Mouse (Mus musculus): ENCODE data around the gene Gdi1. TPM values are rescaled to one million over a fixed set of nuclear protein-coding genes. Genes with fewer than 3 reads are reported as not detected.

The Gdi1 gene
- polyA plus RNA-seq, 1 experiment from 2014 or later: 131 TPM

DNA sequence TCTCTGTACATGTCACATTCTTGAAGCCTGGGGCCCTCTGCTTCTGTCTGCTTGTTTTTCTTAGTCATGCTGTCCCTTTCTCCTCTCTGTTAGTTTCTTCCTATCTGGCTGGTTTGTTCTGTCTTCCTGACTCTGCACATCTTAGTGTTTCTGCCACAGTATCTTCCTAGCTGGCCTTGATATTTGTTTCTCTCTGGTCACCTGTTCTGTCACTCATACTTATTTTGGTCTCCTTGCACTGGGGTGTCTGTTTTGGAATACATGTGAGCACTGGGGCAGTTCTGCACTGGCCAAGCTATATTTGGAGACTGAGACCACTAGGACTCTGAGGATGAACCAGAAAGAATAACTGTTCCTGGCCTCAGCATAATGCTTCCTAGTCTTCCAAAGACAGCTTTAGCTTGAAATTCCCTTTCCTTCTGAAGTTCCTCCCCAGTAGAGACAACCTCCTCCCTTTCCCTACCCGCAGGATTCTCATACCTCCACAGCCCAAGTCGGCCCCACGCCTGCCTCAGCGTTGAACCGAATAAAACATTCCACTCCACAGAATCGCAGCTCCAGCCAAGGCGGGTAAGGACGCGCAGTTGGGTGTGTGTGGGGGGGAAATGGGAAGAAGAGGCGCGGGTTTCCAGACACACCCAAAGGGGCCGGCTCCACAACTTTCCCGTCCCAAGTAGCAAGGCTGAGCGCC, 23.6 kb upstream of the Gdi1 start:
- peak overlapping the region; percentile 55 for H3K4me3 ChIP-seq (ENCODE audit: low read depth, low read length)
- no peaks in the 10 kb centered on the region for H3K9me3 ChIP-seq (replicated peaks; ENCODE audit: control insufficient read depth, low read length)
- peak overlapping the region; percentile 54 for H3K27ac ChIP-seq (ENCODE audit: low read depth, low read length)
- peak overlapping the region; percentile 79 for H3K4me2 ChIP-seq
- H3K9ac ChIP-seq (ENCODE audit: low read depth, low read length): peak overlapping the region; percentile 62
- peaks cover 2% of the 10 kb centered on the region; the same call in 1 of the 2 replicates for H3K4me1 ChIP-seq (ENCODE audit: control insufficient read depth, insufficient read depth, low read length)
- 16% methylated on average over 14 of the region's 14 CpGs for WGBS (ENCODE audit: insufficient replicate concordance)
- no peaks in the 10 kb centered on the region for H3K27me3 ChIP-seq (ENCODE audit: control insufficient read depth, insufficient read depth, low read length)
- no peak for ATAC-seq (replicated peaks; ENCODE audit: insufficient number of reproducible peaks, low FRiP score, low TSS enrichment)
- no peaks in the 10 kb centered on the region for H3K36me3 ChIP-seq (ENCODE audit: control insufficient read depth, insufficient read depth, low read length)

DNA sequence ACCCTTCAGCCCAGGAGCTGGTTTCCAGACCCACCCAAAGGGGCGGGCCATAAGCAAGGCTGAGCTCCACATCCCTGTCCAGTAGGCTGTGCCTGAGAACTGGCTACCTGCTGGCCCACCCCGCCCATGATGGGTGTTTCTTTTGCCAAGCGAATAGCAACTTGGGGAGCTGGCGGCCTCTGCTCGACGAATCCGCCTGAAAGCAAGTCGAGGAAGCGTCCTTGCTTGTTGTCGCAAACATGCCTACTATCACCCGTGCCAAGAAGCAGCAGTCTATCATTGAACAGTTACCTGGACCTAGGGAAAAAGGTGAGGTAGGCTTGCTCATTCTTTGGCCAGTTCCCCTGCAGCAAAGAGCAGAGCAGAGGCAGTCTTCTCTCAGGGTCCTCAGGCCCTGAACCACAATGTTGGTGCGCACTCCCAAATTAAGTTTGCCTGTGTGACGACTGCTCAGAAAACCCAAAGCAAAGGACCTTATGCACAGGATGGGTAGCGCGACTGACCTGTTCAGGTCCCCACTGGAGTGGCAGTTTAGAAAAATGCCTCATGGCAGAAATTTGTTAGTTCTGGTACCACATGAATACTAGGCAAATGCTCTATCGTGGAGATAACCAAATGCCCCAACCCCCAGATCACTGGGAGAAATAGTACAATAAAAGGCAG, 22.9 kb upstream of the Gdi1 start, which contains the start of the genes Taz and Dnase1l1:
Gene Taz (plus strand): TSS at position 181 of the 663 bp plus-strand sequence.
Gene Dnase1l1 (minus strand): TSS at position 606 of the 663 bp plus-strand sequence.
- Histone ChIP-seq H3K4me2 (peak within 1 kb of the TSS; percentile 79), H3K36me3 (ENCODE audit: control insufficient read depth, insufficient read depth, low read length) (no peaks in the 10 kb centered on the region), H3K9me3 (replicated peaks; ENCODE audit: control insufficient read depth, low read length) (no peaks in the 10 kb centered on the region), H3K4me3 (ENCODE audit: low read depth, low read length) (peak within 1 kb of the TSS; percentile 55), H3K27ac (ENCODE audit: low read depth, low read length) (peak within 1 kb of the TSS; percentile 78), H3K4me1 (ENCODE audit: control insufficient read depth, insufficient read depth, low read length) (peaks cover 2% of the 10 kb centered on the region; the same call in 1 of the 2 replicates), H3K27me3 (ENCODE audit: control insufficient read depth, insufficient read depth, low read length) (no peaks in the 10 kb centered on the region), H3K9ac (ENCODE audit: low read depth, low read length) (peak within 1 kb of the TSS; percentile 73)
- ATAC-seq (replicated peaks; ENCODE audit: insufficient number of reproducible peaks, low FRiP score, low TSS enrichment): peak; percentile 92
- WGBS (ENCODE audit: insufficient replicate concordance): 15% methylated on average over 16 of the region's 16 CpGs

DNA sequence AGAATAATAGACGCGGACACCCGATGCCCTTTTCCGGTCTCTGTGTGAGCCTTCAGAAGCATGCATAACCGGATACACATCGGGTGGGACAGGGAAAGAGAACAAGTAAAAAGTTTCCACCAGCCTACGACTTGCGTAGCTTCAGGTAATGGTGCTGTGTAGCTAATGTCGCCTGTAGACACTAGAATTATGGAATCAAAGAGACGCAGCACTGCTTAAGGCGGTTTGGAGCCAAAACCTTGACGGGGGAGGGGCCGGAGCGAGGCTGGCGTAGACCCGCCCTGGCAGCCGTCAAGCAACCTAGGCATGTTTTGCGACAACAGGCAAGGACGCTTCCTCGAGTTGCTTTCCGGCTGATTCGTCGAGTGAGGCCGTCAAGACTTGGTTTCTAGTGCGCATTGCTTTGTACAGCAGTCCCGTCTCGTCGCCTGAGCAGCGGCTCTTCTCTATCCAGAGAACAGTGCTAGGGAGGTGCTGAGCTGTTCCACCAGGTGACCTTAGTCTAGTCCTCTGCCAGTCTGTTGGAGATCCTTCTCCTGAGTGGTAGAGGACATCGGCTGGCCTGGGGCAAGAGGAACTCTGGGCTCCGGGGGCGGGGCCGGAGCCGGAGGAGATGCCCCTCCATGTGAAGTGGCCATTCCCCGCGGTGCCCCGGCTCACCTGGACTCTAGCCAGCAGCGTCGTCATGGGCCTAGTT, 22.3 kb upstream of the Gdi1 start:
- WGBS (ENCODE audit: insufficient replicate concordance): 16% methylated on average over 39 of the region's 39 CpGs
- H3K27ac ChIP-seq (ENCODE audit: low read depth, low read length): peak overlapping the region; percentile 78

DNA sequence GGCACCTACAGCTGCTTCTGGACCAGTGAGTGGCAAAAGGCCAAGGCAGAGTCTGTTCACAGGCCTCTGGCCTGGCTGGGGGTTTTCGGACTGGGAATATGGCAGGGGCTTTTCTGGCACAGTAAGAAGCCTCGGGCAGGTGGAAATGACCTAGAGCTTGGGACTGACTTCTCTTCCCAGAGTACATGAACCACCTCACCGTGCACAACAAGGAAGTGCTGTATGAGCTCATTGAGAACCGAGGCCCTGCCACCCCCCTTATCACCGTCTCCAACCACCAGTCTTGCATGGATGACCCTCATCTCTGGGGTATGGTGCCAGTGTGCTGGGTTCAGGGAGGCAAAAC, 21.7 kb upstream of the Gdi1 start:
- no peaks in the 10 kb centered on the region for H3K27me3 ChIP-seq (ENCODE audit: control insufficient read depth, insufficient read depth, low read length)
- peak overlapping the region; percentile 55 for H3K4me3 ChIP-seq (ENCODE audit: low read depth, low read length)
- H3K9me3 ChIP-seq (replicated peaks; ENCODE audit: control insufficient read depth, low read length): no peaks in the 10 kb centered on the region
- no peaks in the 10 kb centered on the region for H3K36me3 ChIP-seq (ENCODE audit: control insufficient read depth, insufficient read depth, low read length)
- H3K9ac ChIP-seq (ENCODE audit: low read depth, low read length): peak overlapping the region; percentile 73
- H3K27ac ChIP-seq (ENCODE audit: low read depth, low read length): peak overlapping the region; percentile 78
- WGBS (ENCODE audit: insufficient replicate concordance): 55% methylated on average over 5 of the region's 5 CpGs
- H3K4me2 ChIP-seq: peak overlapping the region; percentile 79
- H3K4me1 ChIP-seq (ENCODE audit: control insufficient read depth, insufficient read depth, low read length): peaks cover 2% of the 10 kb centered on the region; the same call in 1 of the 2 replicates
- ATAC-seq (replicated peaks; ENCODE audit: insufficient number of reproducible peaks, low FRiP score, low TSS enrichment): no peak

More for the DNA sequence above, 22.3 kb upstream of the Gdi1 start:
- ATAC-seq (replicated peaks; ENCODE audit: insufficient number of reproducible peaks, low FRiP score, low TSS enrichment): peak; percentile 40
- Histone ChIP-seq H3K9me3 (replicated peaks; ENCODE audit: control insufficient read depth, low read length) (no peaks in the 10 kb centered on the region), H3K4me3 (ENCODE audit: low read depth, low read length) (peak overlapping the region; percentile 55), H3K4me2 (peak overlapping the region; percentile 79), H3K4me1 (ENCODE audit: control insufficient read depth, insufficient read depth, low read length) (peaks cover 2% of the 10 kb centered on the region; the same call in 1 of the 2 replicates), H3K9ac (ENCODE audit: low read depth, low read length) (peak overlapping the region; percentile 73), H3K27me3 (ENCODE audit: control insufficient read depth, insufficient read depth, low read length) (no peaks in the 10 kb centered on the region), H3K36me3 (ENCODE audit: control insufficient read depth, insufficient read depth, low read length) (no peaks in the 10 kb centered on the region)

DNA sequence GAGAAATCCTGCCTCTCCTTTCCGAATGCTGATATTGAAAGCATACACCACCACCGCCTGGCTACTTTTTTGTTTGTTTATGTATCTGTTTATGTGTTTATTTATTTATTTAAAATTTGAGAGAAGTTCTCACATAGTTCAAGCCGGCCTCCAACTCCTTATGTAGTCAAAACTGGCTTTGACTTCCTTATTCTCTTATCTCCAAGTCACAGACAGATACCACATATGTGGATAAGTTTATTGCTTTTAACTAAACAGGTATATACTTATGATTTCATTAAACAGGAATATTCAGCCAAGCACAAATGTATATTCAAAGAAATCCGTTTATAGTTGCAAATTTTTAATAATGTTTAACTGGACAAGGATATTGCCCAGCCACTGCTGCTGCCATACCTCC, 11.4 kb upstream of the Gdi1 start:
- H3K4me2 ChIP-seq: no peak overlapping the region
- no peak for ATAC-seq (replicated peaks; ENCODE audit: insufficient number of reproducible peaks, low FRiP score, low TSS enrichment)
- H3K4me3 ChIP-seq (ENCODE audit: low read depth, low read length): no peak overlapping the region
- no peak overlapping the region for H3K27ac ChIP-seq (ENCODE audit: low read depth, low read length)
- no peaks in the 10 kb centered on the region for H3K9me3 ChIP-seq (replicated peaks; ENCODE audit: control insufficient read depth, low read length)
- H3K36me3 ChIP-seq (ENCODE audit: control insufficient read depth, insufficient read depth, low read length): no peaks in the 10 kb centered on the region; the same call in 1 of the 2 replicates
- H3K4me1 ChIP-seq (ENCODE audit: control insufficient read depth, insufficient read depth, low read length): 0 out of 2 replicates have a peak, but pooled peaks cover 3% of the 10 kb centered on the region
- no peaks in the 10 kb centered on the region for H3K27me3 ChIP-seq (ENCODE audit: control insufficient read depth, insufficient read depth, low read length)
- no peak overlapping the region for H3K9ac ChIP-seq (ENCODE audit: low read depth, low read length)
- WGBS (ENCODE audit: insufficient replicate concordance): 64% methylated on average over 4 of the region's 4 CpGs

DNA sequence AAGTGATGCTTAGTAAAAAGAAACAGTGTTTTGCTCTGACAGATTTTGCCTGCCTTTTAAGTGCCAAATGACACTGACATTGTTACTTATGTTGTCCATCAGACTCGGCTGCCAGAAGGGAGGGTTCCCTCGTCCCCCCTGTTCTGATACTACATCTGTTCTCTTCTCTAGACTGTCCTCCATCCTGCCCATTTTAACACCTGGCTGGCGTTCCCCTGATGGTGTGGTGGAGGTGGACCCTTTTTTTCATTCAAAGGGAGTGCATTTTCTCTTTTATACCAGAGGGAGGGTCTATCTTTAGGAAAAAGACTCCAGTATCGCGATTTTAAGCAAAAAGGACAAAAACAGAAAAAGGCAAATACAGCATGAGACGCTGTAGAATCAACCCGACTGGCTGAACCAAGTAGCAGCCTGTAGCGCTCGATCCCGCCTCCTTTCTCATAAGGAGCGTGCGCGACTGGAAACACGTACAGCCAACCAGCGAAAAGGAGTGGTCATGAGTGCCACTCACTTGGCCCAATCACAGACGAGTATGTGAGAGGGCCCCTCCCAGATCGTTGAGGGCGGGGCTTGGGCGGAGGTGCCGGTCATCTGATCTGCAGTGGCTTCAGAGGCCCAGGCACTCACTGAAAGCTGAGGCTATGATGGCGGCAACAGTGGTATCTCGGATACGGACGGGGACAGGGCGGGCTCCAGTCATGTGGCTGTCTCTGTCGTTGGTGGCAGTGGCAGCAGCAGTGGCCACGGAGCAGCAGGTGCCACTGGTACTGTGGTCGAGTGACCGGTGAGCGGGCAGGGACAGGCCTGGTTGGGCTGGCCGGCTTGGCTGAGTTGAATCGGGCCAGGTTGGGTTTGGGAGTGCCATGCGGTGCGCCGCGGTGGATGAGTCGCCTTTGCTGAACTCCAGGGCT, 8.0 kb upstream of the Gdi1 start, which contains the start of gene Atp6ap1:
Gene Atp6ap1 (plus strand): TSS at position 560 of the 911 bp plus-strand sequence.
- no peaks in the 10 kb centered on the region for H3K27me3 ChIP-seq (ENCODE audit: control insufficient read depth, insufficient read depth, low read length)
- peak within 1 kb of the TSS; percentile 54 for H3K27ac ChIP-seq (ENCODE audit: low read depth, low read length)
- 0 out of 2 replicates have a peak, but pooled peaks cover 3% of the 10 kb centered on the region for H3K4me1 ChIP-seq (ENCODE audit: control insufficient read depth, insufficient read depth, low read length)
- WGBS (ENCODE audit: insufficient replicate concordance): 15% methylated on average over 34 of the region's 37 CpGs
- H3K4me3 ChIP-seq (ENCODE audit: low read depth, low read length): peak within 1 kb of the TSS; percentile 67
- peak; percentile 98 for ATAC-seq (replicated peaks; ENCODE audit: insufficient number of reproducible peaks, low FRiP score, low TSS enrichment)
- no peaks in the 10 kb centered on the region for H3K9me3 ChIP-seq (replicated peaks; ENCODE audit: control insufficient read depth, low read length)
- H3K4me2 ChIP-seq: peak within 1 kb of the TSS; percentile 72
- H3K9ac ChIP-seq (ENCODE audit: low read depth, low read length): peak within 1 kb of the TSS; percentile 80
- peaks cover 3% of the 10 kb centered on the region; the same call in 1 of the 2 replicates for H3K36me3 ChIP-seq (ENCODE audit: control insufficient read depth, insufficient read depth, low read length)

DNA sequence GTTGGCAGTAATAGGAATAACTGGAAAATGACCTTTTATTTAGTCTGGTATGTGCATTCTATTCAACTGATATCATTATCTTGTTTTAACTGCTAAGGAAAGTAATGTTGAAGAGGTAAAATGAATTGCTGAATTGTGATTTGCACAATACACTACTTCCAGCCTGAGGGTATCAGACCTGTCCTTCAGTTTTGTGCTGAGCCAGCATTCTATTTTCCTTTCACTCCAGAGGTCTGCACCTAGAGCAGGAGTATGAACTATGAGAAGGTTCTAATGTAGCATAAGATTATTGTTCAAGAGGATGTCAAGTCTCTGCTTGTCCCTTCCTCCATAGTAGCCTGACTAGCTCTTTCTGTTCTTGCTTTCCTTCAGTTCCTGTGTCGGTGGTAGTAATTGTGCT, 6.5 kb upstream of the Gdi1 start:
- ATAC-seq (replicated peaks; ENCODE audit: insufficient number of reproducible peaks, low FRiP score, low TSS enrichment): no peak
- no peak overlapping the region for H3K4me2 ChIP-seq

More for the DNA sequence above, 6.5 kb upstream of the Gdi1 start:
- H3K4me1 ChIP-seq (ENCODE audit: control insufficient read depth, insufficient read depth, low read length): 0 out of 2 replicates have a peak, but pooled peaks cover 3% of the 10 kb centered on the region
- no peak overlapping the region for H3K4me3 ChIP-seq (ENCODE audit: low read depth, low read length)
- H3K27me3 ChIP-seq (ENCODE audit: control insufficient read depth, insufficient read depth, low read length): no peaks in the 10 kb centered on the region
- no peaks in the 10 kb centered on the region for H3K9me3 ChIP-seq (replicated peaks; ENCODE audit: control insufficient read depth, low read length)
- H3K36me3 ChIP-seq (ENCODE audit: control insufficient read depth, insufficient read depth, low read length): peaks cover 5% of the 10 kb centered on the region
- no peak overlapping the region for H3K9ac ChIP-seq (ENCODE audit: low read depth, low read length)
- H3K27ac ChIP-seq (ENCODE audit: low read depth, low read length): no peak overlapping the region
- WGBS (ENCODE audit: insufficient replicate concordance): 74% methylated on average over 1 of the region's 1 CpGs
